Comparison of ENCODE assay signal across 16 mouse cellular contexts in the genomic region with DNA sequence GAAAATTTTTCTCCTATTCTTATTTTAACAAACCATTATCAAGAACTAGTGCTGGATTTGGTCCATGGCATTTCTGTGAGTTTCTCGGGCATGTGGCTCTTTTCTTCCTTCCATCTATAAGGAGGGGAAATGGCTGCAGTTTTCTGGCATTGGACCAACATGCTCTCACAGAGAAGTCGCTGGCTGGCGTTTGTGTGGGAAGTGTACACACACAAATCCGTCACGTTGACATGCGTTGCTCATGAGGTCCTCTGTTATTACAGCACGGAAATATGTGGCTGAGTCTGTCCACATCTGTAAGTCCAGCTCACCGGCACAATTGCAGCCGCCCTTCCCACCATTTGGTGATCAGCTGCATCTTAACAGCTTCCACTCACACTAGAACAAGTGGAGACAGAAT. TPM values are rescaled to one million over a fixed set of nuclear protein-coding genes. Genes with fewer than 3 reads are reported as not detected.
DNase-seq lines count a peak whose midpoint lies in the region; ATAC-seq and TF ChIP-seq lines count a peak whose summit lies in the region.
"Had no signal": no experiment of that assay in that cellular context is flagged by ENCODE, and none has a peak within 500 bp of the region (broad histone marks: within the 10 kb centered on the region; RNA-seq: fewer than 3 reads in every experiment).

No protein-coding gene starts in this region.

- no peak for TF ChIP-seq POLR2A in limb, embryonic 14.5 days (IDR thresholded peaks at IDR 0.05; ENCODE audit: borderline replicate concordance, extremely low read depth, insufficient read depth, insufficient read length)

- H3K4me1 ChIP-seq in heart, embryonic 13.5 days = peaks cover 7% of the 10 kb centered on the region; the same call in 1 of the 2 replicates
- H3K4me1 ChIP-seq in limb, embryonic 14.5 days (ENCODE audit: control insufficient read depth, insufficient read depth, low read length) = no peaks in the 10 kb centered on the region
- no peaks in the 10 kb centered on the region for H3K4me1 ChIP-seq in limb, embryonic 10.5 days
- H3K4me1 ChIP-seq in ES-E14 (ENCODE audit: control insufficient read depth in 2 of 2, insufficient read depth in 2 of 2, low read length in 2 of 2, poor library complexity in 1 of 2) = peaks cover 0 to 2% of the 10 kb centered on the region in 2 experiments; a peak in 2 of 4 replicates
- H3K4me1 ChIP-seq: embryonic facial prominence, embryonic 13.5 days; liver, embryonic 13.5 days had no signal

- no peaks in the 10 kb centered on the region for H3K36me3 ChIP-seq in heart, embryonic 13.5 days
- H3K36me3 ChIP-seq in limb, embryonic 14.5 days (ENCODE audit: control insufficient read depth, insufficient read depth, low read length) = no peaks in the 10 kb centered on the region
- no peaks in the 10 kb centered on the region for H3K36me3 ChIP-seq in limb, embryonic 10.5 days
- H3K36me3 ChIP-seq in ES-E14 (ENCODE audit: control insufficient read depth, insufficient read depth, low read length, poor library complexity, severe bottlenecking) = no peaks in the 10 kb centered on the region
- H3K36me3 ChIP-seq: embryonic facial prominence, embryonic 13.5 days; heart, embryonic 15.5 days; liver, embryonic 13.5 days had no signal

- intact Hi-C loops in heart, postnatal 36 days (cut with DNase I) = no loop called here

- in situ Hi-C loops in ES-E14 (cut with MboI; ENCODE audit: low sequenced_read_pairs in 2 of 2, unreplicated experiment in 2 of 2) = no loop called here

- H3K4me2 ChIP-seq in heart, embryonic 13.5 days = peak overlapping the region; percentile 18; the same call in 1 of the 2 replicates
- no peak overlapping the region for H3K4me2 ChIP-seq in limb, embryonic 14.5 days (replicated peaks; ENCODE audit: low read depth, low read length, severe bottlenecking)
- H3K4me2 ChIP-seq: embryonic facial prominence, embryonic 13.5 days; heart, embryonic 15.5 days; liver, embryonic 13.5 days had no signal

- H3K9me3 ChIP-seq in heart, embryonic 13.5 days = no peaks in the 10 kb centered on the region
- H3K9me3 ChIP-seq in limb, embryonic 14.5 days (ENCODE audit: control insufficient read depth, low read length) = no peaks in the 10 kb centered on the region
- H3K9me3 ChIP-seq in limb, embryonic 10.5 days (replicated peaks) = no peaks in the 10 kb centered on the region
- no peaks in the 10 kb centered on the region for H3K9me3 ChIP-seq in ES-E14 (ENCODE audit: control insufficient read depth, insufficient read depth, low read depth, low read length)
- H3K9me3 ChIP-seq: embryonic facial prominence, embryonic 13.5 days; heart, embryonic 15.5 days; liver, embryonic 13.5 days had no signal

- 48% methylated on average over 9 of the region's 9 CpGs for WGBS in heart, embryonic 13.5 days
- WGBS in limb, embryonic 14.5 days = 54% methylated on average over 9 of the region's 9 CpGs
- WGBS in limb, embryonic 10.5 days = 84% methylated on average over 9 of the region's 9 CpGs

- no peak overlapping the region for H3K27ac ChIP-seq in heart, embryonic 13.5 days (replicated peaks)
- H3K27ac ChIP-seq in limb, embryonic 14.5 days (replicated peaks; ENCODE audit: low read depth, low read length) = no peak overlapping the region
- no peak overlapping the region for H3K27ac ChIP-seq in limb, embryonic 10.5 days
- no peak overlapping the region for H3K27ac ChIP-seq in ES-E14 (ENCODE audit: insufficient read depth, low read depth, low read length, poor library complexity, severe bottlenecking)
- H3K27ac ChIP-seq: embryonic facial prominence, embryonic 13.5 days; heart, embryonic 15.5 days; liver, embryonic 13.5 days had no signal

- no peak for DNase-seq in heart, postnatal 36 days
- DNase-seq in limb, embryonic 14.5 days (ENCODE audit: low spot score) = peak; percentile 16
- no peak for DNase-seq in limb, embryonic 10.5 days (ENCODE audit: low spot score)
- DNase-seq in ES-E14 (ENCODE audit: low read depth, low spot score) = no peak
- peak; percentile 37 to 42 for DNase-seq in right cerebral cortex, postnatal 10 days (ENCODE audit: low spot score in 2 of 2)
- no peak for DNase-seq in thymus, postnatal 0 days (ENCODE audit: low spot score)
- DNase-seq: cerebellum, adult 9-11 months; gastrocnemius, postnatal 36 days; liver, embryonic 13.5 days; thymus, adult 18-20 months had no signal

- no peak overlapping the region for H3K4me3 ChIP-seq in heart, embryonic 13.5 days
- H3K4me3 ChIP-seq in limb, embryonic 14.5 days (replicated peaks; ENCODE audit: low read length) = no peak overlapping the region
- no peak overlapping the region for H3K4me3 ChIP-seq in limb, embryonic 10.5 days
- H3K4me3 ChIP-seq in ES-E14 (ENCODE audit: insufficient read depth in 1 of 2, low read depth in 1 of 2, low read length in 2 of 2, poor library complexity in 1 of 2, severe bottlenecking in 1 of 2) = peak overlapping the region; percentile 6 to 30; a peak in 2 of 4 replicates
- H3K4me3 ChIP-seq: embryonic facial prominence, embryonic 13.5 days; heart, embryonic 15.5 days; liver, embryonic 13.5 days had no signal

- ATAC-seq in heart, embryonic 13.5 days (ENCODE audit: extremely low read depth, insufficient number of reproducible peaks, low FRiP score, low TSS enrichment) = no peak
- no peak for ATAC-seq in limb, embryonic 14.5 days (ENCODE audit: low FRiP score, low read depth)

- no peak overlapping the region for H3K9ac ChIP-seq in heart, embryonic 13.5 days
- H3K9ac ChIP-seq in limb, embryonic 14.5 days (ENCODE audit: low read depth, low read length, severe bottlenecking) = no peak overlapping the region
- H3K9ac ChIP-seq in ES-E14 (ENCODE audit: insufficient read depth, low read depth, low read length, poor library complexity, severe bottlenecking) = no peak overlapping the region
- H3K9ac ChIP-seq: embryonic facial prominence, embryonic 13.5 days; heart, embryonic 15.5 days; liver, embryonic 13.5 days had no signal

- H3K27me3 ChIP-seq in heart, embryonic 13.5 days (replicated peaks) = peaks cover 12% of the 10 kb centered on the region; the same call in 1 of the 2 replicates
- H3K27me3 ChIP-seq in limb, embryonic 14.5 days (ENCODE audit: control insufficient read depth, insufficient read depth, low read length) = no peaks in the 10 kb centered on the region
- no peaks in the 10 kb centered on the region for H3K27me3 ChIP-seq in limb, embryonic 10.5 days (ENCODE audit: low read depth, poor library complexity, severe bottlenecking)
- H3K27me3 ChIP-seq: liver, embryonic 13.5 days had no signal

TF ChIP-seq in ES-E14, 5 proteins besides CTCF, POLR2A, EP300 and RAD21:
- no peak for TF ChIP-seq HCFC1 (IDR thresholded peaks at IDR 0.05; ENCODE audit: borderline replicate concordance, insufficient read depth, low read length)
- TF ChIP-seq CHD2 (IDR thresholded peaks at IDR 0.05; ENCODE audit: low read depth, low read length) = no peak
- TF ChIP-seq ZC3H11A (IDR thresholded peaks at IDR 0.05; ENCODE audit: borderline replicate concordance, low read depth, low read length) = no peak
- no peak for TF ChIP-seq ZNF384 (IDR thresholded peaks at IDR 0.05; ENCODE audit: low read depth, low read length)
- no peak for TF ChIP-seq MAFK (IDR thresholded peaks at IDR 0.05; ENCODE audit: insufficient read depth, low read depth, low read length)
TF ChIP-seq in ES-E14: peak in this region for 0.

RNA-seq across cellular contexts. Expression of a gene that starts 37.2 kb away (rescaled TPM):
- not detected in 2 replicates for polyA plus RNA-seq in heart, embryonic 13.5 days (2015; fragmentation: Nextera tagmentation; extraction: Ambion mirVana)
- not detected for total RNA-seq in heart, postnatal 36 days (2021)
- not detected in 2 replicates for polyA plus RNA-seq in limb, embryonic 14.5 days (2012; rRNA removed)
- polyA plus RNA-seq in limb, embryonic 14.5 days (2014; fragmentation: Nextera tagmentation; extraction: Ambion mirVana) = not detected in 2 replicates
- polyA plus RNA-seq in limb, embryonic 10.5 days (2016; fragmentation: Nextera tagmentation; extraction: Ambion mirVana) = not detected in 2 replicates
- total RNA-seq in ES-E14 (2012; rRNA removed) = not detected in 2 replicates
- not detected in 2 replicates for polyA plus RNA-seq in thymus, postnatal 0 days (2015; fragmentation: Nextera tagmentation; extraction: Ambion mirVana)
- total RNA-seq: gastrocnemius, postnatal 36 days; left cerebral cortex, adult 8-10 months; megakaryocyte, adult 5-6 weeks had no signal
- polyA plus RNA-seq: embryonic facial prominence, embryonic 13.5 days; heart, embryonic 15.5 days; large intestine, adult 2 months; liver, embryonic 13.5 days had no signal

Comparison
In these comparisons a context has a peak if more than half of its experiments do, and no peak if none do; other contexts are left out.
1. DNase-seq: peak in limb, embryonic 14.5 days (single experiment) and right cerebral cortex, postnatal 10 days (2 of 2); none in heart, postnatal 36 days (0 of 2), limb, embryonic 10.5 days (single experiment), ES-E14 (single experiment) and thymus, postnatal 0 days (single experiment).
2. H3K4me3 ChIP-seq: peak in ES-E14 (2 of 2); none in heart, embryonic 13.5 days (single experiment), limb, embryonic 14.5 days (single experiment) and limb, embryonic 10.5 days (single experiment).